Comparison of ENCODE assay signal across 8 mouse cellular contexts in genomic region chr7:140080503-140081156, GRCm38 (mm10). TPM values are rescaled to one million over a fixed set of nuclear protein-coding genes. Genes with fewer than 3 reads are reported as not detected.
DNase-seq lines count a peak whose midpoint lies in the region; ATAC-seq and TF ChIP-seq lines count a peak whose summit lies in the region.

No protein-coding gene starts in this region.

- peak; percentile 51 for DNase-seq in 3T3-L1 (ENCODE audit: low read depth, low spot score)
- DNase-seq in adrenal gland, postnatal 14 days, result peak; percentile 92
- DNase-seq in midbrain, postnatal 0 days (ENCODE audit: low spot score), result peak; percentile 97

- peak overlapping the region; percentile 22 for H3K4me3 ChIP-seq in embryonic facial prominence, embryonic 12.5 days
- peak overlapping the region; percentile 6 to 15; a peak in 1 of 4 replicates for H3K4me3 ChIP-seq in heart, embryonic 14.5 days (ENCODE audit: control insufficient read depth in 1 of 2, insufficient read depth in 1 of 2, low read depth in 1 of 2, low read length in 2 of 2)
- peak overlapping the region; percentile 27; the same call in 1 of the 2 replicates for H3K4me3 ChIP-seq in kidney, embryonic 16.5 days (ENCODE audit: low read length)
- peak overlapping the region; percentile 37 for H3K4me3 ChIP-seq in limb, embryonic 13.5 days
- peak overlapping the region; percentile 44 for H3K4me3 ChIP-seq in midbrain, postnatal 0 days (ENCODE audit: low read depth, low read length)
- H3K4me3 ChIP-seq in testis, adult 2 months (ENCODE audit: control insufficient read depth, low read depth, low read length), result peak overlapping the region; percentile 85

- no peak overlapping the region for H3K27ac ChIP-seq in embryonic facial prominence, embryonic 12.5 days
- H3K27ac ChIP-seq in heart, embryonic 14.5 days (replicated peaks in 1 of 2; ENCODE audit: control insufficient read depth in 1 of 2, insufficient read depth in 1 of 2, low read depth in 2 of 2, low read length in 2 of 2), result no peak overlapping the region
- H3K27ac ChIP-seq in kidney, embryonic 16.5 days (ENCODE audit: low read length), result no peak overlapping the region
- H3K27ac ChIP-seq in limb, embryonic 13.5 days, result no peak overlapping the region
- H3K27ac ChIP-seq in midbrain, postnatal 0 days (ENCODE audit: low read depth, low read length), result peak overlapping the region; percentile 84
- no peak overlapping the region; the same call in 1 of the 2 replicates for H3K27ac ChIP-seq in testis, adult 2 months (ENCODE audit: control insufficient read depth, insufficient read depth, low read depth, low read length)

- H3K9ac ChIP-seq in embryonic facial prominence, embryonic 12.5 days, result no peak overlapping the region
- no peak overlapping the region for H3K9ac ChIP-seq in heart, embryonic 14.5 days (ENCODE audit: low read length)
- no peak overlapping the region for H3K9ac ChIP-seq in kidney, embryonic 16.5 days (replicated peaks; ENCODE audit: low read length)
- H3K9ac ChIP-seq in limb, embryonic 13.5 days, result peak overlapping the region; percentile 56
- peak overlapping the region; percentile 69 for H3K9ac ChIP-seq in midbrain, postnatal 0 days (replicated peaks; ENCODE audit: low read length, poor library complexity, severe bottlenecking)

- ATAC-seq in embryonic facial prominence, embryonic 12.5 days (ENCODE audit: insufficient number of reproducible peaks, insufficient read depth, low FRiP score, low TSS enrichment), result peak; percentile 72
- no peak; the same call in 1 of the 2 replicates for ATAC-seq in heart, embryonic 14.5 days (ENCODE audit: insufficient number of reproducible peaks, insufficient read depth, low FRiP score, low read depth)
- peak; percentile 46; the same call in 1 of the 2 replicates for ATAC-seq in kidney, embryonic 16.5 days (ENCODE audit: low FRiP score, low TSS enrichment)
- peak; percentile 74 for ATAC-seq in limb, embryonic 13.5 days (ENCODE audit: low FRiP score, low read depth)
- ATAC-seq in midbrain, postnatal 0 days (ENCODE audit: low FRiP score), result peak; percentile 76

- TF ChIP-seq CTCF in midbrain, postnatal 0 days (IDR thresholded peaks at IDR 0.05), result peak; percentile 53
- no peak for TF ChIP-seq CTCF in testis, adult 2 months (IDR thresholded peaks at IDR 0.05; ENCODE audit: control insufficient read depth, insufficient read depth, insufficient replicate concordance, low read depth, low read length)

- H3K4me2 ChIP-seq in embryonic facial prominence, embryonic 12.5 days (replicated peaks), result peak overlapping the region; percentile 45
- H3K4me2 ChIP-seq in heart, embryonic 14.5 days (ENCODE audit: low read length), result peak overlapping the region; percentile 45
- H3K4me2 ChIP-seq in kidney, embryonic 16.5 days (replicated peaks; ENCODE audit: low read depth, low read length), result peak overlapping the region; percentile 40
- H3K4me2 ChIP-seq in limb, embryonic 13.5 days (replicated peaks), result peak overlapping the region; percentile 61
- H3K4me2 ChIP-seq in midbrain, postnatal 0 days (ENCODE audit: low read depth, low read length, poor library complexity, severe bottlenecking), result peak overlapping the region; percentile 71

- WGBS in embryonic facial prominence, embryonic 12.5 days, result 4% methylated on average over 24 of the region's 24 CpGs
- WGBS in heart, embryonic 14.5 days, result 5% methylated on average over 24 of the region's 24 CpGs
- 4% methylated on average over 24 of the region's 24 CpGs for WGBS in kidney, embryonic 16.5 days
- WGBS in limb, embryonic 13.5 days, result 4% methylated on average over 24 of the region's 24 CpGs
- WGBS in midbrain, postnatal 0 days, result 2% methylated on average over 24 of the region's 24 CpGs

- H3K4me1 ChIP-seq in embryonic facial prominence, embryonic 12.5 days, result peaks cover 17% of the 10 kb centered on the region
- H3K4me1 ChIP-seq in heart, embryonic 14.5 days (ENCODE audit: control insufficient read depth in 2 of 2, insufficient read depth in 2 of 2, low read length in 2 of 2), result peaks cover 0 to 4% of the 10 kb centered on the region in 2 experiments; a peak in 1 of 4 replicates
- H3K4me1 ChIP-seq in kidney, embryonic 16.5 days (ENCODE audit: insufficient read depth, low read length), result peaks cover 4% of the 10 kb centered on the region; the same call in 1 of the 2 replicates
- H3K4me1 ChIP-seq in limb, embryonic 13.5 days, result peaks cover 20% of the 10 kb centered on the region
- peaks cover 7% of the 10 kb centered on the region; the same call in 1 of the 2 replicates for H3K4me1 ChIP-seq in midbrain, postnatal 0 days (ENCODE audit: insufficient read depth, low read length)
- peaks cover 21% of the 10 kb centered on the region for H3K4me1 ChIP-seq in testis, adult 2 months (ENCODE audit: control insufficient read depth, insufficient read depth, low read length)

- no peaks in the 10 kb centered on the region for H3K36me3 ChIP-seq in embryonic facial prominence, embryonic 12.5 days
- no peaks in the 10 kb centered on the region for H3K36me3 ChIP-seq in heart, embryonic 14.5 days (ENCODE audit: control insufficient read depth, insufficient read depth, low read length)
- H3K36me3 ChIP-seq in kidney, embryonic 16.5 days (ENCODE audit: insufficient read depth, low read length), result no peaks in the 10 kb centered on the region
- H3K36me3 ChIP-seq in limb, embryonic 13.5 days, result no peaks in the 10 kb centered on the region
- no peaks in the 10 kb centered on the region for H3K36me3 ChIP-seq in midbrain, postnatal 0 days (ENCODE audit: insufficient read depth, low read length)
- H3K36me3 ChIP-seq in testis, adult 2 months (ENCODE audit: control insufficient read depth, insufficient read depth, low read length), result no peaks in the 10 kb centered on the region

- TF ChIP-seq POLR2A in testis, adult 2 months (IDR thresholded peaks at IDR 0.05; ENCODE audit: control insufficient read depth, low read depth, low read length), result peak; percentile 63; the same call in 1 of the 2 replicates

- H3K27me3 ChIP-seq in embryonic facial prominence, embryonic 12.5 days, result peaks cover 41% of the 10 kb centered on the region
- peaks cover 44% of the 10 kb centered on the region for H3K27me3 ChIP-seq in heart, embryonic 14.5 days (ENCODE audit: control insufficient read depth, insufficient read depth, low read length)
- peaks cover 37% of the 10 kb centered on the region for H3K27me3 ChIP-seq in kidney, embryonic 16.5 days (ENCODE audit: insufficient read depth, low read length)
- peaks cover 58% of the 10 kb centered on the region for H3K27me3 ChIP-seq in limb, embryonic 13.5 days
- no peaks in the 10 kb centered on the region; the same call in 1 of the 2 replicates for H3K27me3 ChIP-seq in midbrain, postnatal 0 days (ENCODE audit: insufficient read depth, low read length)
- H3K27me3 ChIP-seq in testis, adult 2 months (ENCODE audit: control insufficient read depth, insufficient read depth, low read length), result no peaks in the 10 kb centered on the region

- H3K9me3 ChIP-seq in embryonic facial prominence, embryonic 12.5 days, result no peaks in the 10 kb centered on the region
- H3K9me3 ChIP-seq in heart, embryonic 14.5 days (ENCODE audit: control insufficient read depth, low read length), result no peaks in the 10 kb centered on the region
- H3K9me3 ChIP-seq in kidney, embryonic 16.5 days (ENCODE audit: low read length), result no peaks in the 10 kb centered on the region
- H3K9me3 ChIP-seq in limb, embryonic 13.5 days, result no peaks in the 10 kb centered on the region
- no peaks in the 10 kb centered on the region for H3K9me3 ChIP-seq in midbrain, postnatal 0 days (ENCODE audit: low read length)

RNA-seq across cellular contexts. Expression of gene Caly, which starts 1.7 kb away (rescaled TPM):
- 6.8 and 7.7 TPM in 2 replicates for total RNA-seq in adrenal gland, postnatal 14 days (2021)
- 2.6 and 2.7 TPM in 2 replicates for polyA plus RNA-seq in embryonic facial prominence, embryonic 12.5 days (2016; fragmentation: Nextera tagmentation; extraction: Ambion mirVana)
- 0.20 and 0.42 TPM in 2 replicates for polyA plus RNA-seq in heart, embryonic 14.5 days (2014; fragmentation: Nextera tagmentation; extraction: Ambion mirVana)
- 0.99 and 1.9 TPM in 2 replicates for polyA plus RNA-seq in kidney, embryonic 16.5 days (2015; fragmentation: Nextera tagmentation; extraction: Ambion mirVana)
- 1.1 TPM in 2 replicates for polyA plus RNA-seq in limb, embryonic 13.5 days (2015; fragmentation: Nextera tagmentation; extraction: Ambion mirVana)
- total RNA-seq in midbrain, postnatal 0 days (2014; rRNA removed), result 404 and 435 TPM in 2 replicates
- polyA plus RNA-seq in midbrain, postnatal 0 days (2015; fragmentation: Nextera tagmentation; extraction: Ambion mirVana), result 595 and 645 TPM in 2 replicates
- 3.7 and 4.6 TPM in 2 replicates for polyA plus RNA-seq in testis, adult 2 months (2012; rRNA removed)

RNA-seq across cellular contexts. Expression of gene Prap1, which starts 12.6 kb away (rescaled TPM):
- total RNA-seq in adrenal gland, postnatal 14 days (2021), result not detected in 2 replicates
- not detected in 2 replicates for polyA plus RNA-seq in embryonic facial prominence, embryonic 12.5 days (2016; fragmentation: Nextera tagmentation; extraction: Ambion mirVana)
- polyA plus RNA-seq in heart, embryonic 14.5 days (2014; fragmentation: Nextera tagmentation; extraction: Ambion mirVana), result 0.59 TPM in 1 of 2 replicates, not detected in the other
- 0.27 and 0.62 TPM in 2 replicates for polyA plus RNA-seq in kidney, embryonic 16.5 days (2015; fragmentation: Nextera tagmentation; extraction: Ambion mirVana)
- polyA plus RNA-seq in limb, embryonic 13.5 days (2015; fragmentation: Nextera tagmentation; extraction: Ambion mirVana), result 0.25 TPM in 1 of 2 replicates, not detected in the other
- not detected in 2 replicates for total RNA-seq in midbrain, postnatal 0 days (2014; rRNA removed)
- polyA plus RNA-seq in midbrain, postnatal 0 days (2015; fragmentation: Nextera tagmentation; extraction: Ambion mirVana), result not detected in 2 replicates
- 0.73 and 1.4 TPM in 2 replicates for polyA plus RNA-seq in testis, adult 2 months (2012; rRNA removed)

RNA-seq across cellular contexts. Expression of gene Fuom, which starts 21.6 kb away (rescaled TPM):
- total RNA-seq in adrenal gland, postnatal 14 days (2021), result 70.4 and 79.8 TPM in 2 replicates
- polyA plus RNA-seq in embryonic facial prominence, embryonic 12.5 days (2016; fragmentation: Nextera tagmentation; extraction: Ambion mirVana), result 22.0 and 27.1 TPM in 2 replicates
- 108 and 111 TPM in 2 replicates for polyA plus RNA-seq in heart, embryonic 14.5 days (2014; fragmentation: Nextera tagmentation; extraction: Ambion mirVana)
- 36.1 and 41.3 TPM in 2 replicates for polyA plus RNA-seq in kidney, embryonic 16.5 days (2015; fragmentation: Nextera tagmentation; extraction: Ambion mirVana)
- polyA plus RNA-seq in limb, embryonic 13.5 days (2015; fragmentation: Nextera tagmentation; extraction: Ambion mirVana), result 22.1 and 24.9 TPM in 2 replicates
- 26.0 and 47.0 TPM in 2 replicates for total RNA-seq in midbrain, postnatal 0 days (2014; rRNA removed)
- polyA plus RNA-seq in midbrain, postnatal 0 days (2015; fragmentation: Nextera tagmentation; extraction: Ambion mirVana), result 46.1 and 47.6 TPM in 2 replicates
- 2.1 and 2.7 TPM in 2 replicates for polyA plus RNA-seq in testis, adult 2 months (2012; rRNA removed)

RNA-seq across cellular contexts. Expression of gene Msx3, which starts 31.7 kb away (rescaled TPM):
- not detected in 2 replicates for total RNA-seq in adrenal gland, postnatal 14 days (2021)
- polyA plus RNA-seq in embryonic facial prominence, embryonic 12.5 days (2016; fragmentation: Nextera tagmentation; extraction: Ambion mirVana), result 0.47 and 0.59 TPM in 2 replicates
- polyA plus RNA-seq in heart, embryonic 14.5 days (2014; fragmentation: Nextera tagmentation; extraction: Ambion mirVana), result not detected in 2 replicates
- not detected in 2 replicates for polyA plus RNA-seq in kidney, embryonic 16.5 days (2015; fragmentation: Nextera tagmentation; extraction: Ambion mirVana)
- not detected in 2 replicates for polyA plus RNA-seq in limb, embryonic 13.5 days (2015; fragmentation: Nextera tagmentation; extraction: Ambion mirVana)
- 0.16 and 0.47 TPM in 2 replicates for total RNA-seq in midbrain, postnatal 0 days (2014; rRNA removed)
- polyA plus RNA-seq in midbrain, postnatal 0 days (2015; fragmentation: Nextera tagmentation; extraction: Ambion mirVana), result 0.10 TPM in 1 of 2 replicates, not detected in the other
- 0.12 TPM in 1 of 2 replicates, not detected in the other for polyA plus RNA-seq in testis, adult 2 months (2012; rRNA removed)

RNA-seq across cellular contexts. Expression of gene Paox, which starts 35.0 kb away (rescaled TPM):
- total RNA-seq in adrenal gland, postnatal 14 days (2021), result 20.8 and 23.6 TPM in 2 replicates
- 19.1 and 20.8 TPM in 2 replicates for polyA plus RNA-seq in embryonic facial prominence, embryonic 12.5 days (2016; fragmentation: Nextera tagmentation; extraction: Ambion mirVana)
- polyA plus RNA-seq in heart, embryonic 14.5 days (2014; fragmentation: Nextera tagmentation; extraction: Ambion mirVana), result 12.4 and 12.5 TPM in 2 replicates
- polyA plus RNA-seq in kidney, embryonic 16.5 days (2015; fragmentation: Nextera tagmentation; extraction: Ambion mirVana), result 20.2 and 23.5 TPM in 2 replicates
- 18.9 and 19.6 TPM in 2 replicates for polyA plus RNA-seq in limb, embryonic 13.5 days (2015; fragmentation: Nextera tagmentation; extraction: Ambion mirVana)
- total RNA-seq in midbrain, postnatal 0 days (2014; rRNA removed), result 8.7 and 12.5 TPM in 2 replicates
- polyA plus RNA-seq in midbrain, postnatal 0 days (2015; fragmentation: Nextera tagmentation; extraction: Ambion mirVana), result 6.9 and 8.6 TPM in 2 replicates
- polyA plus RNA-seq in testis, adult 2 months (2012; rRNA removed), result 3.0 and 4.2 TPM in 2 replicates

Comparison
In these comparisons a context has a peak if more than half of its experiments do, and no peak if none do; other contexts are left out.
1. H3K4me3 ChIP-seq: peak in every context shown above with its lines; median percentile 85 in testis, adult 2 months; 44 in midbrain, postnatal 0 days; 37 in limb, embryonic 13.5 days; 27 in kidney, embryonic 16.5 days; 22 in embryonic facial prominence, embryonic 12.5 days; 10 in heart, embryonic 14.5 days.
2. H3K9ac ChIP-seq: peak in limb, embryonic 13.5 days (single experiment) and midbrain, postnatal 0 days (single experiment); none in embryonic facial prominence, embryonic 12.5 days (single experiment), heart, embryonic 14.5 days (single experiment) and kidney, embryonic 16.5 days (single experiment).
3. RNA of gene Caly, which starts 1.7 kb away (polyA plus RNA-seq): 595 to 645 TPM in midbrain, postnatal 0 days; 3.7 to 4.6 TPM in testis, adult 2 months, 2.6 to 2.7 TPM in embryonic facial prominence, embryonic 12.5 days, 1.1 TPM in limb, embryonic 13.5 days, 0.99 to 1.9 TPM in kidney, embryonic 16.5 days and 0.20 to 0.42 TPM in heart, embryonic 14.5 days; every median in the first group is over 100 times any median in the second.
4. Peak in every context shown above with its lines, with median percentiles within 50 percentile points of each other: DNase-seq and H3K4me2 ChIP-seq.